Mouse (Mus musculus) spleen, adult 18-20 months (tissue): ENCODE measurements at regions not wholly inside any gene's neighbourhood (a gene's known extent, or its start where the extent isn't known, plus 50 kb on each side); places are given as distances from the start of the nearest gene placed in this dataset.

ENCODE experiments used
- DNase-seq, 2 experiments: peaks; one replicate each; pipeline ENCODE4 v3.0.0; 2022; ENCODE audit warnings: mixed read lengths in 2 of 2

GRCm38 (mm10) chr2:51073040-51073594, 75.8 kb downstream of the Rnd3 start:
- DNase-seq: no peak

- DNase-seq: no peak
Observed at GRCm38 (mm10) chr2:51072346-51072885, 76.5 kb downstream of the Rnd3 start.

- DNase-seq: no peak
Observed at GRCm38 (mm10) chr2:51070902-51071301, 78.0 kb downstream of the Rnd3 start.

- DNase-seq: no peak
Observed at GRCm38 (mm10) chr2:51066423-51066831, 82.5 kb downstream of the Rnd3 start.

- DNase-seq: no peak
Observed at GRCm38 (mm10) chr2:51065821-51066220, 83.1 kb downstream of the Rnd3 start.

- no peak for DNase-seq
Observed at GRCm38 (mm10) chr2:51064821-51065220, 84.1 kb downstream of the Rnd3 start.

GRCm38 (mm10) chr2:51062049-51062448, 86.9 kb downstream of the Rnd3 start:
- no peak for DNase-seq

GRCm38 (mm10) chr2:51058158-51058557, 90.8 kb downstream of the Rnd3 start:
- DNase-seq: no peak

- DNase-seq: no peak
Observed at GRCm38 (mm10) chr2:51056141-51056731, 92.7 kb downstream of the Rnd3 start.

GRCm38 (mm10) chr2:51055339-51055738, 93.6 kb downstream of the Rnd3 start:
- DNase-seq: no peak

- no peak for DNase-seq
Observed at GRCm38 (mm10) chr2:51049834-51050170, 99.1 kb downstream of the Rnd3 start.

- DNase-seq: no peak
Observed at GRCm38 (mm10) chr2:51049101-51049833, 99.6 kb downstream of the Rnd3 start.

- DNase-seq: no peak
Observed at GRCm38 (mm10) chr2:51047520-51047919, 101.4 kb downstream of the Rnd3 start.

GRCm38 (mm10) chr2:51045626-51046025, 103.3 kb downstream of the Rnd3 start:
- no peak for DNase-seq

- DNase-seq: no peak
Observed at GRCm38 (mm10) chr2:51041101-51041500, 107.8 kb downstream of the Rnd3 start.

- DNase-seq: no peak
Observed at GRCm38 (mm10) chr2:51038685-51039084, 110.2 kb downstream of the Rnd3 start.

GRCm38 (mm10) chr2:51036995-51037394, 111.9 kb downstream of the Rnd3 start:
- no peak for DNase-seq

GRCm38 (mm10) chr2:51036190-51036755, 112.6 kb downstream of the Rnd3 start:
- DNase-seq: no peak

- DNase-seq: no peak
Observed at GRCm38 (mm10) chr2:51033881-51034280, 115.0 kb downstream of the Rnd3 start.

- DNase-seq: no peak
Observed at GRCm38 (mm10) chr2:51022479-51022878, 126.4 kb downstream of the Rnd3 start.

- DNase-seq: no peak
Observed at GRCm38 (mm10) chr2:51016129-51016402, 132.8 kb downstream of the Rnd3 start.

- no peak for DNase-seq
Observed at GRCm38 (mm10) chr2:51015360-51016128, 133.4 kb downstream of the Rnd3 start.

- no peak for DNase-seq
Observed at GRCm38 (mm10) chr2:51014232-51014631, 134.7 kb downstream of the Rnd3 start.
